Mouse (Mus musculus) embryonic fibroblast, embryonic 13.5 days (primary cell): ENCODE data around the gene Cryba2.

Experiments
- CTCF ChIP-seq: IDR thresholded peaks from 2 replicates; pipeline ENCODE4 v1.5.1; 2011; ENCODE audit warnings: mild to moderate bottlenecking, control low read depth, low read length, moderate library complexity, borderline replicate concordance; ENCODE audit not compliant: insufficient read depth
- POLR2A ChIP-seq: IDR thresholded peaks from 2 replicates; pipeline ENCODE4 v1.6.1; 2011; ENCODE audit warnings: low read depth, mild to moderate bottlenecking, control low read depth, low read length, moderate library complexity

- no peak for TF ChIP-seq CTCF
- no peak for TF ChIP-seq POLR2A
These were observed 8.7 kb upstream of the Cryba2 start for GRCm38 (mm10) chr1:74901686-74902085.
